Mouse (Mus musculus) lung, postnatal 0 days (tissue): Measurements from ENCODE around the gene Dop1b.

Source experiments
- CTCF ChIP-seq: IDR thresholded peaks from 2 replicates; pipeline ENCODE4 v1.5.1; 2016; ENCODE audit warnings: antibody characterized with exemption, mild to moderate bottlenecking
- EP300 ChIP-seq: IDR thresholded peaks from 2 replicates; pipeline ENCODE4 v1.6.1; 2016; ENCODE audit warnings: antibody characterized with exemption, mild to moderate bottlenecking, control low read depth

DNA sequence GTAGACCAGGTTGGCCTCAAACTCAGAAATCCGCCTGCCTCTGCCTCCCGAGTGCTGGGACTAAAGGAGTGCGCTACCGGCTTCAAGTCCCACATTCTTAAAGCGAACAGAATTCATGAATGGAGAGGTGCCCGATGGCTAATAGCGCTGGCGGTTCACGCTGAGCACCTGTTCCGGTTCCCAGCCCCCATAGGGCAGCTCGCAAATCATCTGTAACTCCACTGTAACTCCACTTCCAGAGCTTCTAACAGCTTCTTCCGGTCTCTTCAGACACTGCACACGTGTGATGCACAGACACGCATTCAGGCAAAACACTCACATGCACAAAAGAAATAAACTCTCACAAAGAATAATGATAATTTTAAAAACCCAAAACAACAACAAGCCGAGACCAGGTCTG is 117.8 kb downstream of the Dop1b start:
- TF ChIP-seq CTCF (no peak), EP300 (no peak)
